Mouse (Mus musculus): Measurements from ENCODE around the gene Timm44.

Timm44 gene

GRCm38 (mm10) chr8:4275275-4276110, at the start of gene Timm44:
Gene Timm44 (minus strand): TSS chr8:4275913.
- DNase-seq (ENCODE audit: low spot score) = peak; percentile 99

GRCm38 (mm10) chr8:4324983-4325750, 49.5 kb upstream of the Timm44 start, which contains the start of the genes Ccl25 and Elavl1:
Gene Ccl25 (plus strand): TSS chr8:4325210.
Gene Elavl1 (minus strand): TSS chr8:4325413.
- peak; percentile 99 for DNase-seq (ENCODE audit: low spot score)

- no peak for DNase-seq (ENCODE audit: low spot score)
These were observed 48.8 kb upstream of the Timm44 start for GRCm38 (mm10) chr8:4324525-4324924.

- DNase-seq (ENCODE audit: low spot score) = no peak
These were observed 48.2 kb upstream of the Timm44 start for GRCm38 (mm10) chr8:4323917-4324316.

GRCm38 (mm10) chr8:4322470-4322869, 46.8 kb upstream of the Timm44 start:
- peak; percentile 89 for DNase-seq (ENCODE audit: low spot score)

- DNase-seq (ENCODE audit: low spot score) = no peak
These were observed 45.3 kb upstream of the Timm44 start for GRCm38 (mm10) chr8:4321031-4321430.

- no peak for DNase-seq (ENCODE audit: low spot score)
These were observed 44.7 kb upstream of the Timm44 start for GRCm38 (mm10) chr8:4320404-4320803.

GRCm38 (mm10) chr8:4319573-4319872, 43.8 kb upstream of the Timm44 start:
- DNase-seq (ENCODE audit: low spot score) = no peak

GRCm38 (mm10) chr8:4318796-4319572, 43.3 kb upstream of the Timm44 start:
- no peak for DNase-seq (ENCODE audit: low spot score)

- DNase-seq (ENCODE audit: low spot score) = no peak
These were observed 42.4 kb upstream of the Timm44 start for GRCm38 (mm10) chr8:4318124-4318523.

- DNase-seq (ENCODE audit: low spot score) = no peak
These were observed 39.1 kb upstream of the Timm44 start for GRCm38 (mm10) chr8:4314852-4315251.

GRCm38 (mm10) chr8:4313254-4314124, 37.8 kb upstream of the Timm44 start:
- no peak for DNase-seq (ENCODE audit: low spot score)

- no peak for DNase-seq (ENCODE audit: low spot score)
These were observed 36.4 kb upstream of the Timm44 start for GRCm38 (mm10) chr8:4312104-4312503.

- DNase-seq (ENCODE audit: low spot score) = no peak
These were observed 30.1 kb upstream of the Timm44 start for GRCm38 (mm10) chr8:4305838-4306237.

- no peak for DNase-seq (ENCODE audit: low spot score)
These were observed 28.4 kb upstream of the Timm44 start for GRCm38 (mm10) chr8:4304124-4304547.

- no peak for DNase-seq (ENCODE audit: low spot score)
These were observed 22.1 kb upstream of the Timm44 start for GRCm38 (mm10) chr8:4297822-4298221.

- no peak for DNase-seq (ENCODE audit: low spot score)
These were observed 17.0 kb upstream of the Timm44 start for GRCm38 (mm10) chr8:4292738-4293137.

GRCm38 (mm10) chr8:4276111-4276465, 375 bp upstream of the Timm44 start:
- DNase-seq (ENCODE audit: low spot score) = no peak

GRCm38 (mm10) chr8:4269609-4270008, 6.1 kb downstream of the Timm44 start:
- DNase-seq (ENCODE audit: low spot score) = no peak

- no peak for DNase-seq (ENCODE audit: low spot score)
These were observed 8.1 kb downstream of the Timm44 start for GRCm38 (mm10) chr8:4267627-4268026.

GRCm38 (mm10) chr8:4265160-4265914, 10.4 kb downstream of the Timm44 start:
- DNase-seq (ENCODE audit: low spot score) = no peak
